Mouse (Mus musculus): ENCODE measurements around the gene Zfp687.

Gene Zfp687

GRCm38 (mm10) chr3:95015891-95016531 lies 763 bp upstream of the Zfp687 start:
- peak; percentile 99 for DNase-seq

- peak; percentile 94 for DNase-seq
Observed at GRCm38 (mm10) chr3:95014428-95015151, 658 bp downstream of the Zfp687 start.

- DNase-seq: peak; percentile 91
Observed at GRCm38 (mm10) chr3:95013699-95014427, 1.4 kb downstream of the Zfp687 start.

- DNase-seq: no peak
Observed at GRCm38 (mm10) chr3:95012982-95013381, 2.3 kb downstream of the Zfp687 start.

- DNase-seq: no peak
Observed at GRCm38 (mm10) chr3:95010396-95010795, 4.9 kb downstream of the Zfp687 start.

- DNase-seq: peak; percentile 93
Observed at GRCm38 (mm10) chr3:95007706-95008105, 7.5 kb downstream of the Zfp687 start.

- DNase-seq: no peak
Observed at GRCm38 (mm10) chr3:95005651-95006050, 9.6 kb downstream of the Zfp687 start.

- no peak for DNase-seq
Observed at GRCm38 (mm10) chr3:95003273-95003672, 12.0 kb downstream of the Zfp687 start.

GRCm38 (mm10) chr3:95002569-95002968 lies 12.7 kb downstream of the Zfp687 start:
- no peak for DNase-seq

- peak; percentile 93 for DNase-seq
Observed at GRCm38 (mm10) chr3:94996946-94997345, 18.3 kb downstream of the Zfp687 start.

GRCm38 (mm10) chr3:94989159-94989761 lies 26.0 kb downstream of the Zfp687 start:
- peak; percentile 93 for DNase-seq

- peak; percentile 99 for DNase-seq
Observed at GRCm38 (mm10) chr3:94987578-94987977, 27.7 kb downstream of the Zfp687 start.

GRCm38 (mm10) chr3:94985513-94985912 lies 29.7 kb downstream of the Zfp687 start:
- no peak for DNase-seq

GRCm38 (mm10) chr3:94984312-94984711 lies 30.9 kb downstream of the Zfp687 start:
- DNase-seq: no peak

- peak; percentile 99 for DNase-seq
Observed at GRCm38 (mm10) chr3:94974528-94975422, 40.5 kb downstream of the Zfp687 start, which contains the start of gene Pi4kb. TSS of gene Pi4kb (plus strand) at chr3:94974731.

GRCm38 (mm10) chr3:94974026-94974527 lies 41.2 kb downstream of the Zfp687 start:
- DNase-seq: no peak

GRCm38 (mm10) chr3:94973620-94974019 lies 41.6 kb downstream of the Zfp687 start:
- no peak for DNase-seq

GRCm38 (mm10) chr3:94972552-94972951 lies 42.7 kb downstream of the Zfp687 start:
- no peak for DNase-seq

- DNase-seq: peak; percentile 70
Observed at GRCm38 (mm10) chr3:94965878-94966277, 49.4 kb downstream of the Zfp687 start.

- no peak for DNase-seq
Observed at GRCm38 (mm10) chr3:94964989-94965388, 50.3 kb downstream of the Zfp687 start.

- DNase-seq: peak; percentile 90
Observed at GRCm38 (mm10) chr3:94960322-94960721, 54.9 kb downstream of the Zfp687 start.

- DNase-seq: peak; percentile 92
Observed at GRCm38 (mm10) chr3:94959871-94960270, 55.4 kb downstream of the Zfp687 start.
